Mouse (Mus musculus): Measurements from ENCODE around the gene Ndufs2.
A peak's percentile ranks its signal among the peaks of the same experiment; 100 is the strongest.

The Ndufs2 gene

DNA sequence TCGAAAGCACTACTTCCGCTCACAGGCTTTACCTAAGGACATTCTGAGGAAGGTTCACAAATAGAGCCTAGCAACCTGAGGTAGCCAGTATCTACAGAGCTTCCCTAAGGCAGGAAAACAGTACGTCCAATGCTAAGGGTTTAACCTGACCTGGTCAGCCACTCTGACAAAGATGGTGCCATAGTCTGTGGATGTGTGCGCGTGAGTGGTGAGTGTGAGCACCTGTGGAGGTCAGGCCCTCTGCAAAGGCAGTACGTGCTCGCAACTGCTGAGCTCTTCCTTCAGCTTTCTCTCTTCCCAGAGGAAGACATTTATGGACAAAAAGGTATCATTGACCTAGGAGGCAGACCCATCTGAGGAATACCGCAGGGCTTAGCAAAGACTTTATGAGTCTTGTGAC is 27.2 kb upstream of the Ndufs2 start:
- no peak for DNase-seq

DNA sequence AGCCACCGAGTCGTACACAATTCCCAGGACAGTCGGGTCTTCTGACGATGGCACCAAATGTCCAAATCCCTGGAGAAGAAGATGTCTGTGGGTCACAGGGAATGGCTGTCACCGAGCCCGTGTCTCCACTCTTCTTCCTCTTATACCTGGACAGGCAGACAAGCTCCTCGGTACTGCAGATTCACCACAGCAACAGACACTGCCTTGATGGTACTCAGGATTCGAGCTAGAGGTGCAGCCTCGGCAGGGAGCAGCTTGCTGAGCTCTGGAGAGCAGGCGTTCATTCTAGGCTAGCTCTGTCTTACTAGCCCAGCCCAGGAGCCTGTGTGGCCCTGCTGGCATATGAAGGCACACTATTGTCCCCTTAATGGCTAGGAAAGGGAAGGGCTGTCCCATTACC is 26.5 kb upstream of the Ndufs2 start:
- no peak for DNase-seq

DNA sequence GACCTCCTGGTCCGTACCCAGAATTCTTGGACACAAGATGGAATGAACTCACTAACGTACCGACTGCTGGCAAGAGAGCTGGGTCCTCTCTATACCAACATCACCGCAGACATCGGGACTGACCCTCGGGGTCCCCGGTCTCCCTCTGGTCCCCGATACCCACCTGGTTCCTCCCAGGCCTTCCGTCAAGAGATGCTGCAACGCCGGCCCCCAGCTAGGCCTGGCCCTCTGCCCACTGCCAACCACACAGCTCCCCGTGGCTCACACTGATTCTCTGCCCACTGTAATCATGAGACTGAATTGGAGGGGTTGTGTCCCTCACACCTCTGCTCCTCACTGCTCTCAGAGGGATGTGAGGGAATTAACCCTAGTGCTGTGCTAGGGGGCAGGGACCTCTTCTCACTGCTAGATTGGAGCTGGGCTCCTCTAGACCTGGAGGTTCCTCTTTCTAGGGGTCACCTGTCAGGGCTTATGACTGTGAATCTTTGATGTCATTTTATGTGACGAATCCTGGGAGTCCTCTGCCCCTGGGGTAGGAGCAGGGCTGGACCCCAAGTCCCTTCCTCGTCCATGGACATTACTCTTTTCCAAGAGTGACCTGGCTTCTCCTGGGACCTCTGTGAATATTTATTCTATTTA is 25.0 kb upstream of the Ndufs2 start:
- DNase-seq, result no peak

DNA sequence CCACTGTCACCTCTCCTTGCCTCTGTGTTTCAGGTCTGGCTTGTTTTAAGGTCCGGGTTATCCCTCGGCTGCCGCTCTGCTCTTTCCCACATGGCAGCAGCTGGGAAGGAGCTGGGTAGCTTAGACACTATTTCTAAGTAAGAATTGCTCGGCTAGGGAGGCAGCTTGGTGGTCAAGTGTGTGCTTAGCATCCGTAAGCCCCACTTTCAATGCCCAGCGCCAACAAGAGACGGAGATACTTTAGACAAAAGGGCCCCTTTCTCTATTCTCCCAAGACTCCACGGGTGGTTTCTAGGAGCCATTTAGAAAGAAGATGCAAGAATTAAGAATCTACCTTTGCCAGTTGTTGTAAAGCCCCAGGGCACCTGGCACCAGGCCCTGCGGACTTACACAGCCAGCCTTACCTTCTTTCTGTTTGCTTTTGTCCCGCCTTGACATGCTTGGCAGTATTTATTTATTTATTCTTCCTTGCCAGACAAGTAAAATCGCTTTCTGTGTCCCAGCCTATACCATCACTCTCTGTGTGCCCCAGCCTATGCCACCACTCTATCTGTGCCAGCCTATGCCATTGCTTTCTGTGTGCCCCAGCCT is 24.1 kb upstream of the Ndufs2 start:
- no peak for DNase-seq

DNA sequence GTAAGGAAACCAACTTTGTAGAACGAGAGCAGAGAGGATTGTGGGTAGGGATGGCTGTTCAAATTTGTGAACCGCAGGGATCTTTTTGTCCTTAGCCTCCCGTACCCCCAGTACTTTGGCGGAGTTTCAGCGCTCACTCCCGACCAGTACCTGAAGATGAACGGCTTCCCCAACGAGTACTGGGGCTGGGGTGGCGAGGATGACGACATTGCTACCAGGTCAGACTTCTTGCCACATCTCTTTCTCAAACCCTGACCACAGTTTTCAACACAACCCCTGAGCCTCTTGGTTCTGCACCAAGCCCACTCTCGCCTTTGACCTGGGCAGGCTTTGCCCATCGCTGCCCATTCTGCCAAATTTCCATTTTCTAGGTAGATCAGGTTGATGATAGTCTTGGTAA is 23.0 kb upstream of the Ndufs2 start:
- no peak for DNase-seq

DNA sequence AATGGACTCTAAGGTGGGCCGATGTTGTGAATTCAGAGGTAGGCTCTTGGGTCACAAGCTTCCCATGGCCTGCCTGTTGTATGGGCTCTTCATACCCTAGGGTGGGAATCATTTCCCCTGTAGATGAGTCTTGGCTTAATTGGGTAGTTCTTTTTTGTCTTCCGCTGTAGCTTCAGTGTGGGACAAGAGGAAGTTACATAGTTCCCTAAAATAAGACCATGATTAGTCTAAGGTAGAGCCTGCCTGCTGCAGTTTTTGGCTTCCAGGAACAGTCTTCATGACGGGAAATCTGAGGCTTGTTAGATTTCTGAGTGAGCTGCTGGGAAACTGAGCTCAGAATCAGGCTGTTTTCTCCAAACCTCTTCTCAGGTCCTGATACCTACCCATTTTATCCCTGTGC is 20.9 kb upstream of the Ndufs2 start:
- no peak for DNase-seq

DNA sequence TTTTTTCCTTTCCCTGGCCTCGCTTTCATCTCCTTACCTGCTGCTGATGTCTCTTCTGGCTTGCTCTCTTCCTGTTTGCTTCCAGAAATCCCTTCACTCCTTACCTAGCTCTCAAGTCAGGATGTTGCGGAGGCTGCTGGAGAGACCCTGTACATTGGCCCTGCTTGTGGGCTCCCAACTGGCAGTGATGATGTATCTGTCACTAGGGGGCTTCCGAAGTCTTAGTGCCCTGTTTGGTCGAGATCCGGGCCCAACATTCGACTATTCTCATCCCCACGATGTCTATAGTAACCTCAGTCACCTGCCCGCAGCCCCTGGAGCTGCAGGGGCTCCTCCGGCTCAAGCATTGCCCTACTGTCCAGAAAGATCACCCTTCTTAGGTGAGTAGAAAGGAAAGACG is 20.4 kb upstream of the Ndufs2 start:
- no peak for DNase-seq

DNA sequence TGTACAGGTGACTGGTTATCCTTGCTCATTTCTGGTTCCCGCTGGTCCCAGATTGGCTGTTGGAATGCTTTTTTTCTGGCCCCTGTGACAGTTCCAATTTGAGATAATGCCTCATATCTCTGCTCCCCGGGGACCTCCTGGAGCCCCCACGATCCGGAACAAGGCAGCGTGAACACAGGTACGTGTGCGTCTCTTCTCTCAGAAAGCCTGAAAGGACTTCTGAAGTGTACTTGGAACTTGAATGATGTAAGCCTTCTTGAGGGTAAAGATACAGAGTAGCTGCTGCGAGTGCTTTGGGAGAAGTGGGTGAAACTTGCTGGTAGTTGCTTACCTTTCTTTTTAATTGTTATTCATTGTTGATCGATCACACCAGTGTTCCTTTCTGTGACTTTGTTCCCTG is 20.0 kb upstream of the Ndufs2 start:
- DNase-seq, result no peak

DNA sequence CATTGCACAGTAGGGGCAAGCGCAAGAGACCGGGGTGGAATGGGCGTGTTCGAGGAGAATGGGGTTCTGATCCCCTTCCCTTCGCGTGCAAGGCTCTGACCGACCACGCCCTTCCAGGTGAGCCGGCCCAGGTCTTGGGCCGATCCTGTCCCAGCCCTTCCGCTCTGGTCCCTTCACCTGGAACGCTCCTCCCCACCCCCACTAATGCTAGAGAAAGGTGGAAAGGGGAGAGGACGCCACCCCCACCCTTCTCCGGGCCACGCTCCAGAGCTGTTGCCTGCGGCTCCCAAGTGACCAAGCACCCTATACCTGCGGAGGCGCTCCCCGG is 19.3 kb upstream of the Ndufs2 start:
- DNase-seq, result peak in 1 of 2 experiments; percentile 40

DNA sequence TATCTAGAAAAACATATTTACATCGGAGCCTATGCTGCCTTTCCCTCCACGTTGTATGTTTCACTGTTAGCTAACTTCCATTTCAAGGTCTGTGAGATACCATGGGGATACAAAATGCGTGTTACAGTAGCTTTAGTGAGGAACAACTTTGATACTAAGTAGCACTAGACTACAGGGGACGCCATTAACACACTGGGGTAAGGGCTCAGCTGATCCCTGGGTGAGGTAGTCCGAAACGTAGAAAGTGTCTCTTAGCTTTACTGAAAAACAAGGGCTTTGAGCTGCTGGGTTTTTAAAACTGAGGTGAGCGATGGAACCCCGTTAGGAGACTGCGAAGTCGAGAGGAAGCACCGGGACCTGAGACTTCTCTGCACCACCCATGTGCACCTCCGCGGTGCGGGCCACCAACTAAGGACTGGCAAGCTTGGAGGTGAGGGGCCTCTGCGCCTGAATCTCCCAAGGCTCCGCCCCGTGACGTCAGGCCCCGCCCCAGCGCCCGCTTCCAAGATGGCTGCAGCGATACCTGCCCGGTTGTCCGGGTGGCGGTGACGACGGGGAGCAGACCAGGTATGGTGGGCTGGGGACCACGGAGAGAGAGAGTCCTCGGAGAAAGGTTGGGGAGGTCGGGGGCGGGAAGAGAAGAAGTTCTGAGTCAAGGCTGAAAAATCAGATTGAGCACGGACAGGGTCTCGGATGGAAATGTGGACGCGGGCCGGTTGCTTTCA is 18.8 kb upstream of the Ndufs2 start, which contains the start of gene B4galt3:
Gene B4galt3 (plus strand): TSS at position 481 of the 725 bp plus-strand sequence.
- DNase-seq, result peak; percentile 98 to 99

DNA sequence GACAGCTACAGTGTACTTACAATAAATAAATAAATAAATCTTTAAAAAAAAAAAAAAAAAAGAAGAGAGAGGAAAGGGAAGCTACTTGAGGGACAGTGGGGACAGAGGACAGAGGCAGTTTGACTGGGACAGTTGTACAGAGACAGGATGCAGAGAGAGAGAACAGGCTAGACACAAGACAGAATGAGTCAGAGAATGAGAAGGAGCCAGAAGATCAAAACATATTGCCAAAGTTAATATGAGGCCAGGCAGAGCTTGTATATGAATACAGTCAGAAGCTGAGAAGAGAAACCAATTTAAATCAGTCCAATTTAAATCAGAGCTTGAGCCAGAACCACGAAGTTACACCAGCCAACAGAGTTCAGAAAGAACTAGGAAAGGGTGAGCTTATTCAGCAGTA is 17.2 kb upstream of the Ndufs2 start:
- no peak for DNase-seq

DNA sequence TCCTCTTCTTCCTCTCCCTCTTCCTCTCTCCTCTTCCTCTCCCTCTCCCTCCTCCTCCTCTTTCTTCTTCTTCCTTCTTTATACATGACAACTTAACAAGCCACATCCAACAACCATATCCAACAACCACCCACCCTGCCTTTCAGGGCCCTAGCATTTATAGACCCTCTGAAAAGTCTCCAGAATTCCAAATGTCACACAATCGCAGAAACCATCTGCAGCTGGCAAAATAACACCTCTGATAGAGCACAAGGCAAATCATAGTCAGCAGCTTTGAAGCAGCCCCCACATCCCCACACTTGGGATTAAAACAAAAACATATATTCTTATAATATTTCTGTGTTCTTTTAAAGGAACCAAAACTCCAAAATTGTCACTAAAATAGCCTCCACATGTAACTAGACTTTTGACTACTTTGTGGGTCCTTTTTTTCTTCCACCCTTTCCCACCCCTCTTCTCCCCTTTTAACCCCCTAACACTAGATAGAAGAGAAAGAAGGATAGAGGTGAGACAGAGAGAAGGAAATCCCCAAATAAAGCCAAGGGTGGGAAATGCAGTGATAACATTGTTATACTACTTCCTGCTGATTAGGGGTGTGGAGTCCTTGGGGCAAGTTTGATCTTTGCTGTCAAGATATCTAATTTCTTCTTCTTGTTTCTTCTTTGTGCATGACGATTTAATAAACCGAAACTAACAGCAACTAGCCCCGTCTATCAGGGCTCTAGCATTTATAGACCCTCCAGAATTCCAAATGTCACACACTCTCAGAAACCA is 15.0 kb upstream of the Ndufs2 start:
- DNase-seq, result no peak

DNA sequence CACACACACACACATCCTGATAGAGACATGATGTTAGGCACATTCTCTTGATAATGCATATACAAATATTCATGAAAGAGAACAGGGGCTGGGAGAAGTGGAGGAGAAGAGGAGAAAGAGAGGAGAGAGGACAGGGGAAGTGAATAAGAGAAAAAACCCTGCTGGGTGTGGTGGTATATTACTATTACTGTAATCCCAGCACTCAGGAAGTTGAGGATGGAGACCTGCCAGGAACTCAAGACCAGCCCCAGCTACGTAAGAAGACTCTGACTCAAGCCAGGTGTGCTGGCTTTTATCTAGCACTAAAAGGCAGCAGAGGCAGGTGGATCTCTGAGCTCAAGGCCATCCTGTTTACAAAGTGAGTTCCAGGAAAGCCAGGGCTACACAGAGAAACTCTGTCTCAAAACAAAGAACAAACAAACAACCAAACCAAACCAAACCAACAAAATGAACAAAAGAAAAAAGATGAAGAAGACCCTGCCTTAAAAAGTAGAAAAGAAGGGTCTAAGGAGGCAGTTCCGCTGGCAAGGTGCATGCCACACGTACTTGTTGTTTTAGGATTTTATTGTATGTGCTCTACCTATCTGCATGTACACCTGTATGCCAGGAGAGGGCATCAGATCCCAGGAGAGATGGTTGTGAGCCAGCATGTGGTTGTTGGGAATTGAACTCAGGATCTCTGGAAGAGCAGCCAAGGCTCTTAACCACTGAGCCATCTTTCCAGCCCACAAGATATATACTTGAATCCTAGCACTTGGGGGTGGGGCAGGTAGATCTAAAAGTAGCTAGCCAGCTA is 12.7 kb upstream of the Ndufs2 start:
- DNase-seq, result no peak

DNA sequence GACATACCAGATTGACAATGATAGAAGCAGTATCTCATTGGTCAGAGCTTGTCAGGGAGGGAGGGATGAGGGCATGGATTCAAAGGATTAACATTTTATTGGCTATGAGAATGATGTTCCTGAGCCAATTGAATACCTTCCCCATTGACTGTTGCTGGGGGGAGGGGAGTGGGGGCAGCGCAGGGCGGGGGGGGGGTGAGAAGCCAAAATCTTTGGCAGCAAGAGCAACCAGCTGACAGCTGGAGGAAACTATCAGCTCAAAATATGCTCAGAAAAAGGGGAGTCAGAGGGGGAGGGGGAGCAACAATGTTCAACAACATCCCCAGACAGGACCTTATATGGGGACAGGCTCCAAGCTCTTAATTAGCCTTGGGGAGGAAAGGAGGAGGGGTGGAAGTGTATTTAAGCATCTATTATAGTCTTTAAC is 12.0 kb upstream of the Ndufs2 start:
- no peak for DNase-seq

DNA sequence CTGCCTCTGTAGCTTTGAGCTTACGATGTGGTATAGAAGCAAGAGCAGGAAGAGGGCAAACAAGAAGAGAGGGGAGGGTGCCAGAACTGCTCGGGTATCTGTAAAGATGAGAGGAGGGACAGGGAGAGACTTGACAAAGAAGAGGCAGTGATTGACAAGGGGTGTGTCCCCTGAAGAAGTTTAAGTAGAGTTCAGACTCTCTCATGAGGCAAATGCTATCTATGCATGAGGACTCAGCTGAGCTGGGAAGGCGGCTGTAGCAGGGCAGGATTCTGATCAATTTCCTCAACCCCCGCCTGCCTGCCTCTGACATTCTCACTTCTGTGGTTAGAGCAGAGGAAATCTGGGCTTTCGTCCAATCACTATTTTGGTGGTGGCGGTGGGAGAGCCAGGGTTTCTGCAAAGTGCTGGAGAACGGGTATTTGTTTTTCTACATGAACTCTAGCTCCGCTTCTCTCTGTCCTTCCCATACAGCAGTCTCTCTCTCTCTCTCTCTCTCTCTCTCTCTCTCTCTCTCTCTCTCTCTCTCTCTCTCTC is 11.5 kb upstream of the Ndufs2 start:
- DNase-seq, result peak in 1 of 2 experiments; percentile 42

DNA sequence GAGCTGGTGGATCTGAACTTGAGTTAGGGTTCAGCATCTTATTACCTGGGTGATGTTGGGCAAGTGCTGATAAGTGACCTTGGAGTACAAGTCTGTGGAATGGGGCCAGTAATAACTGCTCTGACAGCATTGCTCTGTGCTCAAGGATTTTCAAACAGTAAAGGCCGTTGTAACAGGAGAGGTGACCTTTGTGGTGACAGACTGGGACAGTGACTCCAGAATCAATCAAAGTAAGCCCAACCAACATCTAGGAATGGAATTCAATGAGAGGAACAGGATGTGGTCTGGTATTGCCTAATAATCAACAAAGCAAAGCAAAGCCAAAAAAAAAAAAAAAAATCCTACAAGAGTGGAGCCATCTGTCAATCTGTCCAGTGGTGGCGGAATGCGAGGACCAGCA is 9.1 kb upstream of the Ndufs2 start:
- DNase-seq, result no peak

DNA sequence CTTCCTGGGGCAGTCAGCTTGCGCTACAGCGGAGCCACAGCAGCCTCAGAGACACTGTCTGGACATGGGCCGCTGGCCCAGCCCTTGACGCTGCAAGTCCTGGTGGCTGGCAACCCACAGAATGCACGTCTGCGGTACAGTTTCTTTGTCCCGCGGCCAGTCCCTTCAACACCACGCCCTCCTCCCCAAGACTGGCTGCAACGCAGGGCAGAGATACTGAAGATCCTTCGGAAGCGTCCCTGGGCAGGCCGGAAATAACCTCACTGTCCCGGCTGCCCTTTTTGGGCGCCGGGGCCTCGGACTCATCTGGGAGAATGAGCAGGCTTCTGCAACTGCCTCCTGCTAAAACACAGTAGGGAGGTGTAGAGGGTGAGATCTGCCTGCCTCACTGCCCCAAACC is 7.7 kb upstream of the Ndufs2 start:
- DNase-seq, result no peak

DNA sequence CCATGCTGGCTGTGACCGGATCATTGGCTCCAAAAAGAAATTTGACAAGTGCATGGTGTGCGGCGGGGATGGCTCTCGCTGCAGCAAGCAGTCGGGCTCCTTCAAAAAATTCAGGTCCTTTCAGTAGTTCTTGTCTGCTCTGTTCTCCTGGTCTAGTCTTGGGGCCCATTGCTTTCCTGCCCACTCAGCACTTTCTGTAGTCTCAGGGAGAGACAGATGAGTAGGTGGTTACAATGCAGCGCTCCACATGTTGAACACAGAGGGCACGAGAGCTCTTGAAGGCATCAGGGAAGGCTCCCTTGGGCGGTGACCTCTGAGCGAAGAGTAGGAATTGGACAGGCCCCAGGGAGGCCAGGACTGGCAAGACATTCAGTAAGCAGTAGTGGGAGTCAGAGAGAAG is 6.6 kb upstream of the Ndufs2 start:
- DNase-seq, result no peak

DNA sequence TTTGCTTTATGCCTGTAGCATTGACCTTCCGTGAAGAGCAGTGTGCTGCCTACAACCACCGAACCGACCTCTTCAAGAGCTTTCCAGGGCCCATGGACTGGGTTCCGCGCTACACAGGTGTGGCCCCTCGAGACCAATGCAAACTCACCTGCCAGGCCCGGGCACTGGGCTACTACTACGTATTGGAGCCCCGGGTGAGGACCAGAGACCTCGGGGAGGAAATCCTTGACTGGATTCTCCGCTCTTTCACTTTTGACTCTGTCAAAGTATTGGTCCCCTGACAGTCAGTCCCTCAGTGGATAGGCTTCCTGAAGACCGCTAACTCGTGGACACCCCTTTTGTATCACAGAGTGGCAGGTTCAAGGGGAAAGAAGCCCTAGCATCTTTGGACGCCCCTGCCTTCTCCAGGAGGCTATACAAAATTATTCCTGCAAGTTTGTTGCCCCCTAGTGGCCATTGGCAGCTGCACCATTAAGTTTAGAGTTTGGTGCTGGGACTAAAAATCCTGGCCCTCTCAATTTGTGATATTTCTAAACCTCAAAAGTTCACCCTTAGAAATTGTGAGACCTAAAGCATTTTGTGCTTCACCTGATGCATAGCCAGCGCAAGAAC is 5.9 kb upstream of the Ndufs2 start:
- DNase-seq, result peak; percentile 51 to 61

DNA sequence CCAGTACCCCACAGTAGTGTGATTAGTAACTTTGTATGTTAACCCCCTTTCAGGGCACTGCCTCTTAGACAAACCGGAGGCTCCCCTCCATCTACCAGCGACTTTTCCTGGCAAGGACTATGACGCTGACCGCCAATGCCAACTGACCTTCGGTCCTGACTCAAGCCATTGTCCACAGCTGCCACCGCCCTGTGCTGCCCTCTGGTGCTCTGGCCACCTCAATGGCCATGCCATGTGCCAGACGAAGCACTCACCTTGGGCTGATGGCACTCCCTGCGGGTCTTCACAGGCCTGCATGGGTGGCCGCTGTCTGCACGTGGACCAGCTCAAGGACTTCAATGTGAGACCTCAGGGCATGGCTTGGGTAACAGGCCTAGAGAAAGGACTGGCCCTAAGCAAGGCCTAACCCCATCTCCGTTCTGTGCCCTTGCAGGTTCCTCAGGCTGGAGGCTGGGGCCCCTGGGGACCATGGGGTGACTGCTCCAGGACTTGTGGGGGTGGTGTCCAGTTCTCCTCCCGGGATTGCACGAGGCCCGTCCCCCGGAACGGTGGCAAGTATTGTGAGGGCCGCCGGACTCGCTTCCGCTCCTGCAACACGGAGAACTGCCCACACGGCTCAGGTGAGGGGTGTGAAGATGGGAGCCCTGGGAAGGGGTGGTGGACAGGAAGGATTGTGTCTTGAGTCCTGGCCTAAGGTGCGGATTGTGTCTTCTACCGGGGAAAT is 5.1 kb upstream of the Ndufs2 start:
- DNase-seq, result no peak

DNA sequence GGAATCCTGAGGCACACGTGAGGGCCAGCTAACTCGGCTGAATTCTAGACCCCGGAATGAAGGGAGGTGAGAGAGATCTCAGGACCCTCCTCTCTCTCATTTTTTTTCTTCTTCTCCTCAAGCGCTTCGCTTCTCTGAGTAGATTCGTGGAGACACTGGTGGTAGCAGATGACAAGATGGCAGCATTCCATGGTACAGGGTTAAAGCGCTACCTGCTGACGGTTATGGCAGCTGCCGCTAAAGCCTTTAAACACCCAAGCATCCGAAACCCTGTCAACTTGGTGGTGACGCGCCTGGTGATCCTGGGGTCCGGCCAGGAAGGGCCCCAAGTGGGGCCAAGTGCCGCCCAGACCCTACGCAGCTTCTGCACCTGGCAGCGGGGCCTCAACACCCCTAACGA is 1.2 kb upstream of the Ndufs2 start:
- DNase-seq, result no peak
